Mouse (Mus musculus) CH12.LX (cell line): ENCODE data around the gene P2rx1. TPM values are rescaled to one million over a fixed set of nuclear protein-coding genes. Genes with fewer than 3 reads are reported as not detected.

Experiments used
- DNase-seq: peaks from one replicate; pipeline ENCODE4 v3.0.0-alpha.2; 2013; ENCODE audit errors: extremely low read depth
- H3K27ac ChIP-seq: 2 replicates; pipeline ENCODE4 v1.5.1; 2012; ENCODE audit warnings: low read depth, mild to moderate bottlenecking, control low read depth, moderate library complexity; ENCODE audit not compliant: insufficient read depth
- H3K27me3 ChIP-seq: replicated peaks from 2 replicates; pipeline ENCODE3; 2012; ENCODE audit warnings: inconsistent platforms
- H3K36me3 ChIP-seq, 2 experiments: replicated peaks in 1 of 2; 2 replicates each; pipeline versions ENCODE3 to v1.6.1; 2012; ENCODE audit warnings: inconsistent platforms in 1 of 2, low read length in 1 of 2, mild to moderate bottlenecking in 1 of 2, mixed read lengths in 1 of 2, moderate library complexity in 1 of 2; ENCODE audit not compliant: control insufficient read depth in 1 of 2, insufficient read depth in 1 of 2
- H3K4me1 ChIP-seq, 2 experiments: 2 replicates each; pipeline ENCODE4 v1.6.1; 2012; ENCODE audit warnings: inconsistent platforms in 1 of 2, moderate library complexity in 1 of 2; ENCODE audit not compliant: insufficient read depth in 2 of 2, control insufficient read depth in 1 of 2
- H3K4me2 ChIP-seq: 2 replicates; pipeline ENCODE4 v1.6.1; 2012; ENCODE audit warnings: low read depth, mild to moderate bottlenecking, control low read depth; ENCODE audit not compliant: poor library complexity, insufficient read depth, severe bottlenecking
- H3K4me3 ChIP-seq, 3 experiments: fragments of 150-350 bp in 1 of 3; sonication (generic) in 1 of 3; replicated peaks in 1 of 3; 2 replicates each; pipeline versions ENCODE3 to v1.5.1; 2011 to 2012; ENCODE audit warnings: low read depth in 2 of 3, low read length in 2 of 3, mild to moderate bottlenecking in 2 of 3, moderate library complexity in 2 of 3, control low read depth in 1 of 3, improper control_type of control experiment in 1 of 3, inconsistent platforms in 1 of 3, mixed read lengths in 1 of 3; ENCODE audit not compliant: poor library complexity in 1 of 3
- H3K79me2 ChIP-seq: replicated peaks from 2 replicates; pipeline ENCODE4 v1.6.1; 2012; ENCODE audit warnings: mild to moderate bottlenecking, moderate library complexity; ENCODE audit not compliant: control insufficient read depth, poor library complexity, insufficient read depth, severe bottlenecking; ENCODE audit errors: extremely low read depth
- H3K9ac ChIP-seq: 2 replicates; pipeline ENCODE4 v1.6.1; 2012; ENCODE audit warnings: low read depth, mild to moderate bottlenecking, control low read depth, moderate library complexity; ENCODE audit not compliant: insufficient read depth
- H3K9me3 ChIP-seq: replicated peaks from 2 replicates; pipeline ENCODE3; 2012; ENCODE audit warnings: low read length, inconsistent platforms, mixed read lengths
- CHD1 ChIP-seq: IDR thresholded peaks from 2 replicates; pipeline ENCODE4 v1.6.1; 2012; ENCODE audit warnings: low read depth, low read length, improper control_type of control experiment, inconsistent platforms
- CHD2 ChIP-seq: IDR thresholded peaks from 2 replicates; pipeline ENCODE4 v1.6.1; 2011; ENCODE audit warnings: low read length, improper control_type of control experiment
- CTCF ChIP-seq, 2 experiments: IDR thresholded peaks in 1 of 2; conservative IDR thresholded peaks in 1 of 2; 2 replicates each; pipeline ENCODE4 v1.5.1; 2011 to 2012; ENCODE audit warnings: low read depth in 2 of 2, low read length in 2 of 2, improper control_type of control experiment in 1 of 2, inconsistent platforms in 1 of 2, mild to moderate bottlenecking in 1 of 2, moderate library complexity in 1 of 2
- ELF1 ChIP-seq: IDR thresholded peaks from 2 replicates; pipeline ENCODE4 v1.6.1; 2014; ENCODE audit warnings: low read depth, mild to moderate bottlenecking, inconsistent platforms, low read length, improper control_type of control experiment
- EP300 ChIP-seq: IDR thresholded peaks from 2 replicates; pipeline ENCODE4 v1.6.1; 2011; ENCODE audit warnings: low read length, improper control_type of control experiment
- ETS1 ChIP-seq: conservative IDR thresholded peaks from 2 replicates; pipeline ENCODE4 v1.6.1; 2012; ENCODE audit warnings: low read depth, mild to moderate bottlenecking, inconsistent platforms, low read length, improper control_type of control experiment, moderate library complexity
- HCFC1 ChIP-seq: IDR thresholded peaks from 2 replicates; pipeline ENCODE4 v1.6.1; 2012; ENCODE audit warnings: low read depth, mild to moderate bottlenecking, inconsistent platforms, low read length, improper control_type of control experiment
- JUND ChIP-seq: conservative IDR thresholded peaks from 2 replicates; pipeline ENCODE4 v1.6.1; 2011; ENCODE audit warnings: low read depth, low read length, improper control_type of control experiment
- MAX ChIP-seq: IDR thresholded peaks from 2 replicates; pipeline ENCODE4 v1.6.1; 2011; ENCODE audit warnings: low read length, improper control_type of control experiment
- MEF2A ChIP-seq: IDR thresholded peaks from 2 replicates; pipeline ENCODE4 v1.6.1; 2014; ENCODE audit warnings: low read depth, mild to moderate bottlenecking, inconsistent platforms, low read length, improper control_type of control experiment, borderline replicate concordance
- MXI1 ChIP-seq: IDR thresholded peaks from 2 replicates; pipeline ENCODE4 v1.6.1; 2011; ENCODE audit warnings: mild to moderate bottlenecking, low read depth, low read length, improper control_type of control experiment
- MYC ChIP-seq: IDR thresholded peaks from 2 replicates; pipeline ENCODE4 v1.6.1; 2011; ENCODE audit warnings: low read depth, mild to moderate bottlenecking, improper control_type of control experiment, low read length
- NELFE ChIP-seq: IDR thresholded peaks from 2 replicates; pipeline ENCODE4 v1.6.1; 2011; ENCODE audit warnings: low read depth, low read length, improper control_type of control experiment
- PAX5 ChIP-seq: IDR thresholded peaks from 2 replicates; pipeline ENCODE4 v1.6.1; 2012; ENCODE audit warnings: low read length, inconsistent platforms, mixed read lengths
- POLR2A ChIP-seq: IDR thresholded peaks from 2 replicates; pipeline ENCODE4 v1.6.1; 2011; ENCODE audit warnings: low read depth, mild to moderate bottlenecking, improper control_type of control experiment, low read length
- POLR2AphosphoS2 ChIP-seq: IDR thresholded peaks from 2 replicates; pipeline ENCODE4 v1.6.1; 2011; ENCODE audit warnings: low read depth, low read length, improper control_type of control experiment
- RAD21 ChIP-seq: IDR thresholded peaks from 2 replicates; pipeline ENCODE4 v1.6.1; 2011; ENCODE audit warnings: low read depth, mild to moderate bottlenecking, low read length, improper control_type of control experiment, moderate library complexity
- RCOR1 ChIP-seq: conservative IDR thresholded peaks from 2 replicates; pipeline ENCODE4 v1.6.1; 2012; ENCODE audit warnings: low read depth, mild to moderate bottlenecking, inconsistent platforms, low read length, improper control_type of control experiment
- SIN3A ChIP-seq: IDR thresholded peaks from 2 replicates; pipeline ENCODE4 v1.6.1; 2012; ENCODE audit warnings: low read length, improper control_type of control experiment, inconsistent platforms
- SMC3 ChIP-seq: IDR thresholded peaks from 2 replicates; pipeline ENCODE4 v1.6.1; 2011; ENCODE audit warnings: low read depth, low read length, improper control_type of control experiment
- UBTF ChIP-seq: IDR thresholded peaks from 2 replicates; pipeline ENCODE4 v1.6.1; 2012; ENCODE audit warnings: low read depth, mild to moderate bottlenecking, inconsistent platforms, low read length, improper control_type of control experiment, moderate library complexity
- USF1 ChIP-seq: IDR thresholded peaks from 2 replicates; pipeline ENCODE4 v1.6.1; 2014; ENCODE audit warnings: low read depth, mild to moderate bottlenecking, inconsistent platforms, low read length, improper control_type of control experiment
- USF2 ChIP-seq: conservative IDR thresholded peaks from 2 replicates; pipeline ENCODE4 v1.6.1; 2011; ENCODE audit warnings: low read depth, low read length, improper control_type of control experiment
- ZC3H11A ChIP-seq: IDR thresholded peaks from 2 replicates; pipeline ENCODE4 v1.6.1; 2012; ENCODE audit warnings: low read depth, mild to moderate bottlenecking, inconsistent platforms, low read length, improper control_type of control experiment
- ZKSCAN1 ChIP-seq: IDR thresholded peaks from 2 replicates; pipeline ENCODE4 v1.6.1; 2012; ENCODE audit warnings: low read depth, inconsistent platforms, low read length, improper control_type of control experiment, borderline replicate concordance
- ZMIZ1 ChIP-seq: IDR thresholded peaks from 2 replicates; pipeline ENCODE4 v1.6.1; 2012; ENCODE audit warnings: low read depth, mild to moderate bottlenecking, inconsistent platforms, low read length, improper control_type of control experiment
- dilution Hi-C: fragments of 300-500 bp; cut with MboI; formaldehyde crosslinking; loops from 2 replicates; pipeline ENCODE4 v1.14.3; 2020; ENCODE audit warnings: low sequenced_read_pairs; ENCODE audit not compliant: extremely low pct_unique_long_range_greater_than_20kb, extremely low pct_ligation_motif_present
- in situ Hi-C: fragments of 300-500 bp; cut with MboI; formaldehyde crosslinking; loops from 3 replicates; pipeline ENCODE4 v1.14.3; 2019; ENCODE audit warnings: low sequenced_read_pairs, low pct_ligation_motif_present, low pct_unique_long_range_greater_than_20kb, mixed read lengths
- polyA plus RNA-seq: library from polyadenylated mRNA; unstranded; fragments of >175 nt; gene quantifications from 2 replicates; pipeline ENCODE4 v1.2.1, GENCODE M21; 2012; ENCODE audit warnings: low read depth; ENCODE audit not compliant: insufficient read length
- total RNA-seq, 2 experiments: library from RNA; depleted of rRNA; stranded (reverse); fragments of 300-350 nt in 1 of 2; fragments of >200 nt in 1 of 2; gene quantifications; 2 replicates each; pipeline ENCODE4 v1.2.3; 2012 to 2014

The P2rx1 gene
- total and polyA plus RNA-seq, 3 experiments = 15.9 to 23.3 (median 21.5) TPM

DNA sequence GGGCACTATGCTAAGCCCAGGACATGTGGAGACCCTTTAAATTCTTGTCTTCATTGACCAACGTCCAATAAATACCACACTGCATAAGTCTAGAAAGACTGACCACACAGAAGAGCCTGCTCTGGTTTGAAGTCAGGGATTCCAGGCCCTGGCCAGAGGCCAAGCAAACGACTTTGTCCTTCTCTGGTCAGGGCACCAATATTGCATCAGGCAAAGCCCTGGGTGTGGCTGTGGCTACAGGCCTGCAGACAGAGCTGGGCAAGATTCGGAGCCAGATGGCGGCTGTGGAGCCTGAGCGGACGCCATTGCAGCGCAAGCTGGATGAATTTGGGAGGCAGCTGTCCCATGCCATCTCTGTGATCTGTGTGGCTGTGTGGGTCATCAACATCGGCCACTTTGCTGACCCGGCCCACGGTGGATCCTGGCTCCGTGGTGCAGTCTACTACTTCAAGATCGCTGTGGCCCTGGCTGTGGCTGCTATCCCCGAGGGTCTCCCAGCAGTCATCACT is 23.9 kb upstream of the P2rx1 start:
- no peak for DNase-seq
- H3K27me3 ChIP-seq = no peaks in the 10 kb centered on the region
- H3K9me3 ChIP-seq = no peaks in the 10 kb centered on the region
- H3K9ac ChIP-seq = no peak overlapping the region
- in situ Hi-C loops (no loop called here), dilution Hi-C loops (no loop called here)
- no peak overlapping the region for H3K4me2 ChIP-seq
- TF ChIP-seq RCOR1 = no peak
- no peak for TF ChIP-seq HCFC1
- no peak for TF ChIP-seq RAD21
- TF ChIP-seq UBTF = no peak
- TF ChIP-seq MYC = no peak
- TF ChIP-seq EP300 = no peak
- TF ChIP-seq MEF2A = no peak
- TF ChIP-seq POLR2AphosphoS2 = no peak
- no peak for TF ChIP-seq USF2
- TF ChIP-seq CHD2 = no peak
- H3K4me1 ChIP-seq = peaks cover 3 to 56% of the 10 kb centered on the region in 2 experiments; a peak in 3 of 4 replicates
- no peak overlapping the region for H3K4me3 ChIP-seq
- H3K79me2 ChIP-seq = no peaks in the 10 kb centered on the region
- H3K27ac ChIP-seq = no peak overlapping the region
- H3K36me3 ChIP-seq = peaks cover 86 to 94% of the 10 kb centered on the region in 2 experiments

- dilution Hi-C loops = no loop called here
Measured at GRCm38 (mm10) chr11:72982516-72982915, 16.4 kb upstream of the P2rx1 start.

DNA sequence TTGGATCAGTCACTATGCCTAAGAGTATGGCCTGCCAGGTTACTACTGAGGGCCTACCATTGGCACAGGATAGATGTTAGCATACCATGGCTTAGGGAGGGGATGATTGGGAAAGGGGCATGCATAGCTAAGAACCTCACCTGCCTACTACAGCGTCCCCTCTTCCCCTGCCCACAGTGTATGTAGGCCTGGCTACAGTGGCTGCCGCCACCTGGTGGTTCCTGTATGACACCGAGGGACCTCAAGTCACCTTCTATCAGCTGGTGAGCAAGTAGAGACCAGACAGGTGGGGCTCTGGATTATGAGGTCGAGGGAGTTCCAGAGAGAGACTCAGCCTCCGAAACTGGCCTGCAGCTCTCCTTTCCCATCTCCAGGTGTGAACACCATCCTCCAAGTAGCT is 15.6 kb upstream of the P2rx1 start:
- Histone ChIP-seq H3K27me3 (no peaks in the 10 kb centered on the region), H3K79me2 (no peaks in the 10 kb centered on the region), H3K36me3 (peaks cover 80 to 97% of the 10 kb centered on the region in 2 experiments), H3K27ac (no peak overlapping the region), H3K4me2 (no peak overlapping the region), H3K9ac (no peak overlapping the region), H3K9me3 (no peaks in the 10 kb centered on the region), H3K4me3 (no peak overlapping the region), H3K4me1 (peaks cover 10 to 66% of the 10 kb centered on the region in 2 experiments; a peak in 3 of 4 replicates)
- in situ Hi-C loops (loop anchor here (5.0 kb wide), 1 partner anchor 66 kb away; no protein-coding TSS in a partner anchor), dilution Hi-C loops (no loop called here)
- peak; percentile 47 for DNase-seq
- TF ChIP-seq MYC (no peak), ELF1 (no peak), RAD21 (peak; percentile 90), ZMIZ1 (no peak), NELFE (no peak; the same call in 1 of the 2 replicates), MAX (no peak), POLR2A (no peak), USF1 (no peak), ZC3H11A (peak; percentile 62), CHD1 (no peak), SMC3 (peak; percentile 97), ETS1 (no peak), UBTF (no peak), CTCF (conservative IDR thresholded peaks at IDR 0.05 in 1 of 2, IDR thresholded peaks at IDR 0.05 in 1 of 2; ENCODE audit: low read depth in 2 of 2, low read length in 2 of 2) (peak; percentile 34 to 89; a peak in 3 of 4 replicates), MXI1 (no peak), SIN3A (no peak)

More at GRCm38 (mm10) chr11:72982516-72982915, 16.4 kb upstream of the P2rx1 start:
- TF ChIP-seq ZC3H11A (no peak), PAX5 (no peak), JUND (no peak), ZKSCAN1 (no peak), MAX (no peak)
- no peak for DNase-seq
- Histone ChIP-seq H3K36me3 (peaks cover 81 to 97% of the 10 kb centered on the region in 2 experiments), H3K27ac (no peak overlapping the region), H3K9me3 (no peaks in the 10 kb centered on the region), H3K9ac (no peak overlapping the region), H3K4me3 (no peak overlapping the region), H3K27me3 (no peaks in the 10 kb centered on the region), H3K4me2 (no peak overlapping the region), H3K79me2 (no peaks in the 10 kb centered on the region), H3K4me1 (peaks cover 10 to 66% of the 10 kb centered on the region in 2 experiments; a peak in 3 of 4 replicates)
- in situ Hi-C loops = loop anchor here (5.0 kb wide), 1 partner anchor 65 kb away; no protein-coding TSS in a partner anchor
